Mouse (Mus musculus) spleen, postnatal 10 days (tissue): ENCODE measurements around the gene 4930402F06Rik.

Source experiments
- DNase-seq, 2 experiments: peaks; one replicate each; pipeline ENCODE4 v3.0.0; 2021 to 2022; ENCODE audit warnings: low spot score in 2 of 2

The 4930402F06Rik gene

DNA sequence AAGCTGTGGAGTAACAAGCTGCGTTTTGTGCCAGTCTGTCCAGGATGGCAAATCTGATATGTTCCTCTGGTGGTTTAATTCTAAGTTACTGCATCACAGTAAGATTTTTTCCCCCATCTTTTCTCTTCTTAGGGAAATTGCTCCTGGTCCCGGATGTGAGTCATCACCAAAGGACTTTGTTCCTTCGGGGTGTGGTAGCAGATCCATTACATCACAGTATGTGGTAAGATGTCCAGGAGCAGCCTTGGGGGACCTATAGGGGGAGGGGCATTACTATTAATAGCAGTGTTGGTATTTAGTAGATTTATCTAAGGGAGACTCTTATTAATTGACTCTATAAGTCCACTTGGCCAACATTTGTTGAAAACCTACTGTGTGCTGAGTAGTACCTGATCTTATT lies 54.4 kb downstream of the 4930402F06Rik start:
- DNase-seq = no peak

DNA sequence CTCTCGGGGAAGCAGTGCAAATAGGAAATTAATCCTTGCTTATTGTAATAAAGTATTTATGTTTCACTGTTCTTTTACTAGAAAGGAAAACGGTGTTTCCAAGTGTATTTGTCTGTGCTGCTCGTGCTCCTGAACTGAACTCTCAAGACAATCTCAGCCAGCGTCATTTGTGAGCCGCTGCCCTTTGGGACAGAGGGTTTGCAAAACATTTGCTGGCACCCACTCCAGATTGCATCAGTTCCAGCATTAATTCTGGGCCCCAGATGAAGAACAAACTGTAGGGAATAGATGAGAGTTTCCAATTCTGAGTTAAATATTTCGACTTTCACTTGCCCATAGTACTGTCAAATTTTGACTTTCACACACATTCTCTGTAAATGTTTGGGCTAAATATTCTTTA lies 58.3 kb downstream of the 4930402F06Rik start:
- DNase-seq = no peak

DNA sequence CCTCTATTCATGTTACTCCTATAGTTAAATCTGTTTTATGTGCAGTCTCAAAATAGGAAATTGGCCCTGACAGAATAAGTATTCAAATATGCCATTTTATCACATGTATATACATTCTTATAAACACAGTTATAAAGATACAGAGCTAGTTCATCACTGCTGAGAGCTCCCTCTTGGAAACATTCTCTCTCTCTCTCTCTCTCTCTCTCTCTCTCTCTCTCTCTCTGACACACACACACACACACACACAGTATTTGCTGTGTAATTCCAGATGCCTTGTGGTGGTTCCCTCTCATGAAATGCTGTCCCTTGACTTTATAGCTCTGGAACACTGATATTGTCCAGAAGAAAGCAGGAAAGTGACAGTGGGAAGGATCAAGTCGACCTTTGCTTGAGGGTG lies 58.9 kb downstream of the 4930402F06Rik start:
- no peak for DNase-seq

DNA sequence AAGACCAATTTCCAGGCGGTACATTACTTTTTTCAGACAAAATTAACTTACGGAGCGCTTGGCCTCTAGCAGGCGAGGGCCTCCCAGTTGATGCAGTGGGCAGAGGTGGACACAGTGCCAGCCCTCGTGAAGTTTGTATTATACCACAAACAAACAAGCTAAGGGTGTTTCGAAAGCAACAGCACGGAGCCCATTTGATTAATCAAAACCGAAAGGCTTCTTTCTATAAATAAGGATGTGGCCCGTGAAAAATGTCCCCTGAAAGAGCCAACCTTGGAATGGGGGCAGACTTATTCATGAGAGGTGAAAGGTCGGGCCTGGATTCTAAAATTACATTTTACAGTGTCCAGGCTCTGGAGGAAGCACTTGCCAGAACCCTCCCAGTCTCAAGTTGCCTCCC lies 59.6 kb downstream of the 4930402F06Rik start:
- peak in 1 of 2 experiments; percentile 12 for DNase-seq

DNA sequence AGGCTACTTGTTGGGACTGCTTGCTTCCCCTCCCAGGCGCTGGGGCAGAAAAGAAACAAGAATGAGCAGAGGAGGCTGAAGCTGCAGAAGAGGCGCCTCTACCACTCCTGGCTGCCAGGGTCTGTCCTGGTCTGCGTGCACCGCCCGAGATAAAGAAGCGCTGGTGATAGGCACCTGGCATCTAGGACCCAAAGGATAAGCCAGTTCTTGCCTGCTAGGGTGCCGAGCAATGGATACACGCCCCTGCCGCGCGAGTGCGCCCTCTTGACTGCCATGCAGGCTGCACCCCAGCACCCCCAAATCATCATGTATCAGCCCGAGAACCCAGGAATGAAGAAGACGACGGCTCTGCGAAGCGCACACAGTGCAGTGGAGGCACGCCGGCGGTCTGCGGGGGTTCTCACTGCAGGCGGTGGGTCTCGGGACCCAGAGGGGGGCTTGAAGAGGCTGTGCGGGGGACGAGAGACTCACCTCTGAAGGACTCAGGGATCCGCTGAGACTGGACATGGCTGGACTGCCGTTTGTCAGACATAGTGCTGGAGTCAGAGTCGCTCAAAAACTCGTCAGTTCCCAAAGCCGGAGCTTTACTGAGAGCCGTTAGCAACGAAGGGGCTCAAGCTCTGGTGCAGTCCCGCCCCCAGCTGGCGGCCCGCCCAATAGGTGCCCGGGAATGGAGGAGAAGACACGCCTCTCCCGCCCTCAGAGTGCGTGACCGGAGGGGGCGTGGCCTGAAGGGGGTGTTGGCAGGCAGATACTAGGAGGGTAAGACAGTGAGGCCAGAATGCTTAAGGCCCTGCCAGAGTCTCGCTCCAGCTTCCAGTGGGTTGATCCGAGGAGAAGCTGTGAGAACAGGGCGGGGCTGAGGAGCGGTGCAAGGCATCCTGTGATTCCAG lies 60.3 kb downstream of the 4930402F06Rik start, which contains the start of gene Stom:
Gene Stom, minus strand, starts transcription at position 589 of the 893 bp plus-strand sequence.
- peak; percentile 100 for DNase-seq

DNA sequence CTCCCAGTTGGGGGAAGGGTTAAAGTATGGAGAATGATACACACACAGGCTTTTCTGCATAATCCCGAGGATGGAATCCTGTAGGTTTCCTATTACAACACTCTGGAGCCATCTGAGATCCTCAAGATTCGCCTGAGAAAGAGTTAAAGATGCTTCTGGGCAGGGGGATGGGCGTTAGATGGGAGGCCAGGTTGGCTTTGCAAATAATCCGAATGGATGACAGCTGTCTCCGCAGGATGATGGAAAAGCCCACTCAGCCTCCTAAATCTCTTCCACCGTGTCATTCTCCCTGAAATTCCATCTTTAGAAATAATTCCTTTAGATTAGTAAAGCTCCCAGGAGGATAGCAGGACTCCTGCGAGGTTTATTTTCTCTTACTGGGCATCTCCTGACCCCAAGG lies 61.4 kb downstream of the 4930402F06Rik start:
- DNase-seq = peak in 1 of 2 experiments; percentile 39

DNA sequence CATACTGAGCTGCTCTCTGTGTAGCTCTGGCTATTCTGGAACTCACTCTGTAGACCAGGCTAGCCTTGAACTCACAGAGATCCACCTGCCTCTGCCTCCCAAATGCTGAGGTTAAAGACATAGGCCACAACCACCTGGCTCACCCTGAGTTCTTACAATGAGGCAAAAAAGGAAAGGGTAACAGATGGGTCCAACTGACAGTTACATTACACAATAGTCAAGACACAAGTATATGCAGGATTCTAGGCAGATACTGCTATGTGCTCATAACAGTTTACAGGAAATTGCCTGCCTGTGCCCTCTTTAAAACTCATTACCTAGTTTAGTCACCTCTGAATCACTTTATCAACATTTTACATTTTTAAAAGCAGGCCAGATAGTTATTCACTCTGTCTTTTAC lies 63.3 kb downstream of the 4930402F06Rik start:
- peak in 1 of 2 experiments; percentile 29 for DNase-seq

DNA sequence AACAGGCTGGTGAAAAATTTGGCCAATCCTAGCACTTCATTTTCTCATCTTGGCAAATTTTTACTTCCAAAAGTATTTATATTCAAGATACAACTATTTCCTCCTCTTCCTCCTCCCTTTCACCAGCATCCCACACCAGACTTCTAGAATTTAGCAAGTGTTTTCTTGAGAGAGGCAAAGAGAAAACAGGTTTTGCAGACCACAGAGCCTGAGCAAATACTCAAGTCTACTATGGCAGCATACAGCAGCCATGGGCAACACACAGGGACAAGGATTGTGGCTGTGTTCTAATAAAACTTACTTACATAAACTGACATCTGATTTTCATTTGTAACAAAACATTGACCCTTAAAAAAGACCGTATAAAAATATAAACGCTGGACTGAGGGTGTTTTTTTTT lies 65.8 kb downstream of the 4930402F06Rik start:
- DNase-seq = no peak

DNA sequence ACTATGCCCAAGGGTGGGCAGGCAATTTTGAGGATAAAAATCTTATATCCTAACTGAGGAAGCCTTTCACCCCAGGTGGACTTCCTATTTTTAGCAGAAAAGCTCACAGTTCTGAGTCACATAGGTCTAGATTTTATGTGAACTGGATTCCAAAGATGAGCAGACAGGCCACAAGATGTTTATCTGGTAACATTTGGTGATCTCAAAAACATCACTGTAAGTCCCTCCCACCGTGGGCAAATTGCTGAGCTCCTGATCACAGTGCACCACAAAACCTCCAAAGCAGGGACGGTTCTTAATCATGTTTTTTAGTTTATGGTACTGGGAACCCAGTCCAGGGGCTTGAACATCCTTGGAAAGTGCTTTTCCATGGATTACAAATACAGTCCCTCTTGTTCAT lies 67.9 kb downstream of the 4930402F06Rik start:
- DNase-seq = no peak

DNA sequence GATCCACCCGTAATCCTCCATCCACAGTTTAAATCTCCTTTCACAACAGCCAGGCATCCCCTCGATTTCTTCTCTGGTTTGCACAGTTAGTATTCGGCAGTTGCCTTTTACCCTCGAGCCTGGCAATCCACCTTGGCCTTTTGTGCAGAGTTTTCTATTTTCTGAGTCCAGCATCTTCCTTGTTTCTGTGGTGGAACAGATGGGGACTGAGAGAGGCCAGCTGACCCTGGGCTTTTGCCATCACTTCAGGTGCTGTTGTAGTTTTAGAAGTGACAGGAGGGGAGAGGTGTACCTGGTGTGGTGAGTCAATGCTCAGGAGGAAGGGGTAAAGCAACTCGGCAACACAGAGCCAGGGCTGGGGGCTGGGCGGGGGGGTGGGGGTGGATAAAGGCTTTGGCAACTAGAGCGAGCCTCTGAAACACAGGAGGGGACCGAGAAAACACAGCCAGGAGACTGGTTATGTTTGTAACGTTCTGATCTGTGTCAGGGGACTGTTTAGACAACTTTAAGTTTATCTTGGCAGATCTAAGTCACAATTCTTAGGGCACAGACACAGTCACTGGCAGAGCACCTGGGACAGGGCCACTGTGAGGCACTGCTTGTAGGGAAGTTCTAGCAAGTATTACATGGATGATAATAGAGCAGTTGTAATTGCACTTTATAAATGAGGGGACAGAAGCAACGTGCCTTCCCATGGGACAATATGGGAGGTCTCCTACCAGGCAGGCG lies 68.7 kb downstream of the 4930402F06Rik start:
- DNase-seq = peak in 1 of 2 experiments; percentile 57

DNA sequence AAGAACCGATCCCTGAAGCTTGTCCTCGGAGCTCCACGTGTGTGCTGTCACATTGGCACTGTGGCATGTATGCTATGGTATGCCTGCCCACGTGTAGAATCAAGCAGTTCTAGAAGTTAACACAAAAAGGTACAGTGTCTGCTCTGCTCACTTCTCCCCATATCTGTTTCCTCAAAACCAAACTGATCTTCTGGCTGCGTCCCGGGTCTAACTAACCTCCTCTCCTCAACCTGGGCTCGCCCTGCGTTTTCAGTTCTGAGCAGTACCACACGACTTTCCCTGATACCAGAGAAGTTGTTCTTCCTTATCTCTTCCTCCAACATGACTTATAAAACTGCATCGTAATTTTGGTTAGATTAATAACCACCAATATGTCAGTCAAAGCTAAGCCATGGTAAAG lies 69.4 kb downstream of the 4930402F06Rik start:
- peak; percentile 60 to 61 for DNase-seq

DNA sequence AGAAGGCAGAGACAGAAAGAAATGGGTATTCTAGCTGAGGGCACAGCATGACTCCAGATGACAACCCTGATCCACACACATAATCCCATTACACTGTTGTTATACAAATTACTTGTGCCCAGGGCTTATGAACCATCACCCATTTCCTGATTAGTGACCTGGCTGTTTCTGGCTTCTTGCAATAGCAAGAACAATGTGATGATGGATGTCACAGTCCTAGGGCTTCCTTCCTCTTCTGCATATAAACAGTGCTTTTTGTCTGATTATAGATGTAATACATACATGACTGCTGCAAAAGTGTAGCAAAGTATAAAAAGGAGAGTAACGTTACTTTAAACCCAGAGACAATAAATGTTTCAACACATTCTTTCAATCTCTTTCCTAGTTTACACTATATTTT lies 70.0 kb downstream of the 4930402F06Rik start:
- no peak for DNase-seq

DNA sequence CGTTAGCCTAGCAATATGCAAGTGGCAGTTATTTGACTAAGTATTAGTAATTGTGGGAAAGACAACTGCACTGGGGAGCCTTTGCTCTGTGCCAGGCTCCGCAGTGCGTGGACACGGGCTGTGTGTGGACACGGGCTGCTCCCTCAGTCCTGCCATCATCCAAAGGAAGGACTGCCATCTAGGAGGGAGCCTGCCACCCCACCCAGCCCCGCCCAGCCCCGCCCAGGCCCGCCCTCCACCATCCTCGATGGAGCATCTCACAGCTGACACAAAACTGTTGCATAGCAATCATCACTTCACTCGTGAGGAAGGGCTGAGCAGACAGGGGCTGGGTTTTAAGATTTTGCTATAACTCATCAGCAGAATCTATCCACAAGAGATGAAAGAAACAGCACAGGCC lies 71.0 kb downstream of the 4930402F06Rik start:
- DNase-seq = peak in 1 of 2 experiments; percentile 42
